Mouse (Mus musculus) heart, adult 18-20 months (tissue): ENCODE measurements around the gene Tcl1b4. TPM values are rescaled to one million over a fixed set of nuclear protein-coding genes. Genes with fewer than 3 reads are reported as not detected.
A peak's percentile ranks its signal among the peaks of the same experiment; 100 is the strongest.
"Not testable (repeated sequence)": the region's sequence is repeated elsewhere in the genome, so short reads cannot be mapped to it uniquely, and the experiment has no call there.

Source experiments
- DNase-seq, 2 experiments: peaks; one replicate each; pipeline ENCODE4 v3.0.0; 2021 to 2022; ENCODE audit warnings: mixed read lengths in 1 of 2
- long read RNA-seq, 2 experiments: library from polyadenylated mRNA; stranded (forward); transcript quantifications; one replicate each; pipeline ENCODE4 v2.0.0; 2021
- total RNA-seq, 2 experiments: library from RNA; stranded (reverse); gene quantifications; 2 replicates each; pipeline ENCODE4 v1.2.3; 2021

Tcl1b4 gene
- not detected for total RNA-seq
- long read RNA-seq, experiment 1: 0 reads
- long read RNA-seq, experiment 2: 0 reads

GRCm38 (mm10) chr12:105201657-105202056 lies at the start of gene Tcl1b4:
Gene Tcl1b4 (plus strand): TSS chr12:105201957.
- DNase-seq: not testable (repeated sequence)

GRCm38 (mm10) chr12:105155286-105155685 lies 46.5 kb upstream of the Tcl1b4 start:
- DNase-seq: peak in 1 of 2 experiments; percentile 14

- no peak for DNase-seq
Measured at GRCm38 (mm10) chr12:105158842-105159241, 42.9 kb upstream of the Tcl1b4 start.

GRCm38 (mm10) chr12:105159390-105159789 lies 42.4 kb upstream of the Tcl1b4 start, which contains the start of gene Tcl1b1:
Gene Tcl1b1 (plus strand): TSS chr12:105159690.
- no peak for DNase-seq

GRCm38 (mm10) chr12:105166734-105167133 lies 35.0 kb upstream of the Tcl1b4 start:
- DNase-seq: no peak

- DNase-seq: no peak
Measured at GRCm38 (mm10) chr12:105173366-105173765, 28.4 kb upstream of the Tcl1b4 start.

GRCm38 (mm10) chr12:105174318-105174717 lies 27.4 kb upstream of the Tcl1b4 start:
- peak; percentile 11 to 61 for DNase-seq

GRCm38 (mm10) chr12:105176044-105176443 lies 25.7 kb upstream of the Tcl1b4 start, which contains the start of gene Tcl1b5:
Gene Tcl1b5 (plus strand): TSS chr12:105176344.
- not testable (repeated sequence) for DNase-seq

GRCm38 (mm10) chr12:105181040-105181644 lies 20.6 kb upstream of the Tcl1b4 start:
- not testable (repeated sequence) for DNase-seq

- peak in 1 of 2 experiments; percentile 8 for DNase-seq
Measured at GRCm38 (mm10) chr12:105188980-105189379, 12.8 kb upstream of the Tcl1b4 start.

GRCm38 (mm10) chr12:105190743-105191142 lies 11.0 kb upstream of the Tcl1b4 start, which contains the start of gene Tcl1b3:
Gene Tcl1b3 (plus strand): TSS chr12:105191043.
- DNase-seq: not testable (repeated sequence)

- not testable (repeated sequence) for DNase-seq
Measured at GRCm38 (mm10) chr12:105199684-105200497, 1.9 kb upstream of the Tcl1b4 start.

- DNase-seq: no peak
Measured at GRCm38 (mm10) chr12:105207071-105207470, 5.3 kb downstream of the Tcl1b4 start.

GRCm38 (mm10) chr12:105208441-105208840 lies 6.7 kb downstream of the Tcl1b4 start:
- DNase-seq: no peak

- no peak for DNase-seq
Measured at GRCm38 (mm10) chr12:105209231-105209630, 7.5 kb downstream of the Tcl1b4 start.

GRCm38 (mm10) chr12:105217101-105217760 lies 15.5 kb downstream of the Tcl1b4 start:
- no peak for DNase-seq

GRCm38 (mm10) chr12:105222601-105223319 lies 21.0 kb downstream of the Tcl1b4 start, which contains the start of gene Tcl1:
Gene Tcl1 (minus strand): TSS chr12:105222793.
- DNase-seq: no peak

GRCm38 (mm10) chr12:105224621-105225320 lies 23.0 kb downstream of the Tcl1b4 start:
- DNase-seq: no peak

GRCm38 (mm10) chr12:105234362-105234761 lies 32.6 kb downstream of the Tcl1b4 start:
- DNase-seq: no peak

GRCm38 (mm10) chr12:105235091-105235490 lies 33.3 kb downstream of the Tcl1b4 start:
- DNase-seq: no peak

- no peak for DNase-seq
Measured at GRCm38 (mm10) chr12:105239060-105239459, 37.3 kb downstream of the Tcl1b4 start.
